ENCODE assay signal across 8 mouse cellular contexts in the genomic region with DNA sequence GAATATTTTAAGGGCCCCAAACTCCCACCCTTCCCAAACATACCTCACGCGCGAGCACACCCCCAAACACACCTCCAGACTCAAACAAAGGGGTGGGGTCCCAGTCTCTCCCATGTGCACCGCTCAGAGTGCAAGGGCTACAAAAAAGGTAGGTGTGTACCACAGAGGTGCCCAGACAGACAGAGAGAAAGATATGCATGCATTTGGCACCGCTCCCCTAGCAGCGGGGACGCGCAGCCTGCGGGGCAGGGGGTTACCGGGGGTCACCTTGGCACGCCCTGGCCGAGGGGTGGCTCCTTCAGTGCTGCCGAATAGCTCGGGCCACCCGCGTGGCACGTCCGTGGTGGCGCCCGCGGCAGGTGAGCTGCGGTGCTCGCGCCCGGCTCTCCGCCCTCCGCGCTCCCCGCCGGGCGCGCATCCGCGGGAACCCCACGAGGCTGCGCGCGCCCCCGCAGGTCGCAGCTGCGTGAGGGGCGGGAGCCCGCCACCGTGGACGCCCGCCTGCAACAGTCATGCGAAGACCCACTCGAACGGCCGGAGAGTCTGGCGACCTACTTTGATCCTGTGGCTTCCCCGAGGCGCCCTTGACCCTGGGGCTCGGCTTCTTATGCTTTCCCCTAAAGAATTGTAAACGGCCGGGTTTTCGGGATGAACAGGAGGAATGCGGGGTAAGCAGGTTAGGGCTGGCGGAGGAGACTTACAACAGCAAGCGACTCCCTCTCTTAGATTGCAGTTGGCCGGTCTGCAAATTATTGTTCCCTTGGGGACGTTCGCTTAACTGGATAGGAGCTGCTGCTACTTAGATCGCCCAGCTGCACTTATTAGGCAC. TPM values are rescaled to one million over a fixed set of nuclear protein-coding genes. Genes with fewer than 3 reads are reported as not detected.
DNase-seq lines count a peak whose midpoint lies in the region; ATAC-seq and TF ChIP-seq lines count a peak whose summit lies in the region.

Gpr12 (minus strand) TSS at position 762 of the 829 bp plus-strand sequence.

- H3K4me1 ChIP-seq in neural tube, embryonic 14.5 days (ENCODE audit: control insufficient read depth, insufficient read depth, low read length), result no peaks in the 10 kb centered on the region
- H3K4me1 ChIP-seq in thymus, adult 2 months (replicated peaks; ENCODE audit: control insufficient read depth, insufficient read depth, low read length), result no peaks in the 10 kb centered on the region

- H3K9me3 ChIP-seq in neural tube, embryonic 14.5 days (ENCODE audit: control insufficient read depth, low read length), result no peaks in the 10 kb centered on the region

- peak within 1 kb of the TSS; percentile 78 for H3K4me3 ChIP-seq in layer of hippocampus, adult 2 months
- H3K4me3 ChIP-seq in neural tube, embryonic 14.5 days (ENCODE audit: low read depth, low read length), result peak within 1 kb of the TSS; percentile 61
- H3K4me3 ChIP-seq in thymus, adult 2 months (ENCODE audit: control insufficient read depth, insufficient read depth, low read length), result no peak within 1 kb of the TSS

- under 1% methylated on average over 54 of the region's 64 CpGs for WGBS in neural tube, embryonic 14.5 days
- WGBS in thymus, adult 2 months, result 3% methylated on average over 62 of the region's 64 CpGs

- intact Hi-C loops in left cerebral cortex, postnatal 36 days (cut with DNase I), result loop anchor here (5.0 kb wide), 2 partner anchors 43 to 88 kb away; no protein-coding TSS in a partner anchor

- H3K4me2 ChIP-seq in neural tube, embryonic 14.5 days (ENCODE audit: low read depth, low read length), result peak within 1 kb of the TSS; percentile 85

- peak within 1 kb of the TSS; percentile 97 for H3K27ac ChIP-seq in layer of hippocampus, adult 2 months
- H3K27ac ChIP-seq in neural tube, embryonic 14.5 days (ENCODE audit: low read depth, low read length), result no peak within 1 kb of the TSS; the same call in 1 of the 2 replicates
- no peak within 1 kb of the TSS for H3K27ac ChIP-seq in thymus, adult 2 months (ENCODE audit: control insufficient read depth, insufficient read depth, low read length)

- TF ChIP-seq CTCF in layer of hippocampus, adult 2 months (conservative IDR thresholded peaks at IDR 0.05), result no peak
- no peak for TF ChIP-seq CTCF in thymus, adult 2 months (IDR thresholded peaks at IDR 0.05; ENCODE audit: borderline replicate concordance, control insufficient read depth, extremely low read depth, insufficient read depth, low read length, poor library complexity)

- peaks cover 27% of the 10 kb centered on the region for H3K27me3 ChIP-seq in neural tube, embryonic 14.5 days (ENCODE audit: control insufficient read depth, insufficient read depth, low read length)
- H3K27me3 ChIP-seq in thymus, adult 2 months (ENCODE audit: control insufficient read depth, insufficient read depth, low read length), result peaks cover 8% of the 10 kb centered on the region

- peak in 1 of 2 experiments; percentile 47 for DNase-seq in layer of hippocampus, adult 2 months (ENCODE audit: low spot score in 2 of 2)
- no peak for DNase-seq in layer of hippocampus, adult 9-11 months
- DNase-seq in embryo, embryonic 9.5 days (ENCODE audit: extremely low spot score), result peak; percentile 51
- DNase-seq in frontal cortex, postnatal 25 days (ENCODE audit: low spot score in 2 of 2), result peak; percentile 28 to 31
- DNase-seq in left cerebral cortex, postnatal 36 days (ENCODE audit: low spot score in 2 of 2), result peak; percentile 50 to 72
- DNase-seq in thymus, adult 2 months, result no peak
- no peak for DNase-seq in thymus, postnatal 10 days (ENCODE audit: low spot score in 2 of 2)

- no peaks in the 10 kb centered on the region for H3K36me3 ChIP-seq in neural tube, embryonic 14.5 days (ENCODE audit: control insufficient read depth, insufficient read depth, low read length)
- no peaks in the 10 kb centered on the region for H3K36me3 ChIP-seq in thymus, adult 2 months (ENCODE audit: control insufficient read depth, insufficient read depth, low read length)

- ATAC-seq in neural tube, embryonic 14.5 days (ENCODE audit: low read depth), result peak; percentile 76

- peak within 1 kb of the TSS; percentile 74 for H3K9ac ChIP-seq in neural tube, embryonic 14.5 days (replicated peaks; ENCODE audit: low read depth, low read length)

- no peak for TF ChIP-seq POLR2A in thymus, adult 2 months (IDR thresholded peaks at IDR 0.05; ENCODE audit: control insufficient read depth, extremely low read depth, insufficient read depth, low read length, poor library complexity)

RNA-seq across cellular contexts. Expression of gene Gpr12, which starts in this region (rescaled TPM):
- 10 to 100 TPM; 37.1 to 45.2 TPM for total RNA-seq in layer of hippocampus, adult 2 months (2021)
- 10 to 100 TPM; 28.5 to 34.1 TPM for total RNA-seq in left cerebral cortex, postnatal 36 days (2021)
- polyA plus RNA-seq in neural tube, embryonic 14.5 days (2014; fragmentation: Nextera tagmentation; extraction: Ambion mirVana), result 18.2 and 24.2 TPM in 2 replicates
- polyA plus RNA-seq in thymus, adult 2 months (2012; rRNA removed), result 0.08 and 0.60 TPM in 2 replicates

Comparison
In these comparisons a context has a peak if more than half of its experiments do, and no peak if none do; other contexts are left out.
1. RNA of gene Gpr12 (polyA plus RNA-seq): 18.2 to 24.2 TPM in neural tube, embryonic 14.5 days; 0.08 to 0.60 TPM in thymus, adult 2 months; every median in the first group is over 10 times any median in the second.
2. DNase-seq: peak in embryo, embryonic 9.5 days (single experiment), frontal cortex, postnatal 25 days (2 of 2) and left cerebral cortex, postnatal 36 days (2 of 2); none in layer of hippocampus, adult 9-11 months (single experiment), thymus, adult 2 months (single experiment) and thymus, postnatal 10 days (0 of 2).